Mouse (Mus musculus) kidney, postnatal 0 days (tissue): ENCODE results near the gene Zswim8. TPM values are rescaled to one million over a fixed set of nuclear protein-coding genes. Genes with fewer than 3 reads are reported as not detected.

Experiments
- ATAC-seq: fragments of 200-750 bp; cut with Nextera tagmentation; replicated peaks from 2 replicates; pipeline ENCODE4 v1.8.0; 2017; ENCODE audit warnings: low read depth, moderate number of reproducible peaks, moderate TSS enrichment, moderate library complexity; ENCODE audit not compliant: low FRiP score
- DNase-seq: peaks from one replicate; pipeline ENCODE4 v3.0.0-alpha.2; 2016; ENCODE audit warnings: low spot score
- H3K27ac ChIP-seq: fragments of 300-500 bp; sonication (generic); 2 replicates; pipeline ENCODE4 v1.5.1; 2014; ENCODE audit warnings: mild to moderate bottlenecking
- H3K27me3 ChIP-seq: fragments of 300-500 bp; sonication (generic); 2 replicates; pipeline ENCODE4 v1.6.1; 2014; ENCODE audit warnings: low read length, mixed read lengths; ENCODE audit not compliant: insufficient read depth
- H3K36me3 ChIP-seq: fragments of 300-500 bp; sonication (generic); 2 replicates; pipeline ENCODE4 v1.6.1; 2014; ENCODE audit warnings: low read length, mixed read lengths; ENCODE audit not compliant: insufficient read depth
- H3K4me1 ChIP-seq: fragments of 300-500 bp; sonication (generic); replicated peaks from 2 replicates; pipeline ENCODE4 v1.6.1; 2014; ENCODE audit warnings: antibody characterized with exemption, low read length, mixed read lengths; ENCODE audit not compliant: insufficient read depth
- H3K4me2 ChIP-seq: fragments of 300-500 bp; sonication (generic); 2 replicates; pipeline ENCODE4 v1.6.1; 2014; ENCODE audit warnings: mild to moderate bottlenecking, low read length, moderate library complexity, mixed read lengths
- H3K4me3 ChIP-seq: fragments of 300-500 bp; sonication (generic); replicated peaks from 2 replicates; pipeline ENCODE4 v1.5.1; 2014; ENCODE audit warnings: low read depth, low read length
- H3K9ac ChIP-seq: fragments of 300-500 bp; sonication (generic); 2 replicates; pipeline ENCODE4 v1.6.1; 2014; ENCODE audit warnings: low read depth, low read length
- H3K9me3 ChIP-seq: fragments of 300-500 bp; sonication (generic); replicated peaks from 2 replicates; pipeline ENCODE4 v1.6.1; 2016; ENCODE audit warnings: low read length, inconsistent platforms, mixed read lengths
- CTCF ChIP-seq: IDR thresholded peaks from 2 replicates; pipeline ENCODE4 v1.5.1; 2016; ENCODE audit warnings: antibody characterized with exemption, low read depth, mild to moderate bottlenecking, moderate library complexity
- WGBS: fragments of 180-500 bp; shearing (Covaris S2); extraction: QIAGEN DNeasy Blood & Tissue Kit; methylation state at CpG from one replicate; pipeline ENCODE4 v1.1.7; 2014; 5-methylcytosine and 5-hydroxymethylcytosine counted together
- polyA plus RNA-seq: library from polyadenylated mRNA; unstranded; fragments of >200 nt; fragmentation: Nextera tagmentation; extraction: Ambion mirVana; gene quantifications from 2 replicates; pipeline ENCODE4 v1.2.1, GENCODE M21; 2015

Zswim8 gene
- polyA plus RNA-seq, 1 experiment from 2014 or later, result 20.2 TPM

DNA sequence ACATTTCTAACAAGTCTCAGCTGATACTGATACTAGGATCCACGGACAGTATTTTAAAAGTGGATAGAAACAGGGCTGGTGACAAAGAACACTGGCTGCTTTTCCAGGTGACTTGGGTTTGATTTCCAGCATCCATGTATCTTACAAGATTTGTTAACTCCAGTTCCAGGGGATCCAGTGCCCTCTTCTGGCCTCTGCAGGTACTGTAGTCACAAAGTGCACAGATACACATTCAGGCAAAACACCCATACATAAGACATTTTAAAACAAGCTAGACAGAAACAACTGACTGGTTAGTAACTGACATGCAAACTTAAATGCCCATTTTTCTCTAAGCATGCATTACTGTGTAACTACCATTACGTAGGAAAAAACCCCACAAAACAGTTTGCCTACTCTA, 34.4 kb upstream of the Zswim8 start:
- Histone ChIP-seq H3K27me3 (no peaks in the 10 kb centered on the region), H3K4me1 (0 out of 2 replicates have a peak, but pooled peaks cover 6% of the 10 kb centered on the region), H3K4me2 (0 out of 2 replicates have a peak overlapping the region, but pooled peaks have one; percentile 84), H3K9me3 (no peaks in the 10 kb centered on the region), H3K36me3 (peaks cover 20% of the 10 kb centered on the region), H3K27ac (0 out of 2 replicates have a peak overlapping the region, but pooled peaks have one; percentile 36), H3K4me3 (no peak overlapping the region), H3K9ac (no peak overlapping the region)
- peak; percentile 52 for DNase-seq
- ATAC-seq, result no peak
- TF ChIP-seq CTCF, result peak; percentile 70
- WGBS, result 94% methylated on average over 2 of the region's 2 CpGs

DNA sequence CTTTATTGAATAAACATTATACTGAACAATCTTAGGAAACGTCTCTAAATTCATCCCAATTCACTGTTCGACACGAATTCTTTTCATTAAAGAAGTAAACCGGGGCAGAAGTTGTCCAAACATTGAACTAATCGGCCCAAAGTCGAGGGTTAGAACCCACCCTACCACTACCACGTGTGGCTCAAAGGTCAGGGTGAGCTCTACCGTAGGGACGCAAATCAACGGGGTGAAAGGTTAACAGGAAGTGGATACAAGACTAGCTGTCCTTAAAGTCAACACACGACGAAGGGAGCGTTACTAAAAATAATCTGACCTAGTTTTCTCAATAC, 33.7 kb upstream of the Zswim8 start:
- H3K4me3 ChIP-seq, result peak overlapping the region; percentile 84
- peaks cover 24% of the 10 kb centered on the region for H3K36me3 ChIP-seq
- H3K4me1 ChIP-seq, result 0 out of 2 replicates have a peak, but pooled peaks cover 6% of the 10 kb centered on the region
- peak overlapping the region; percentile 98 for H3K27ac ChIP-seq
- H3K4me2 ChIP-seq, result peak overlapping the region; percentile 84
- ATAC-seq (0 out of 2 replicates have a peak, but pooled peaks have one; percentile 34), DNase-seq (no peak)
- peak overlapping the region; percentile 47; the same call in 1 of the 2 replicates for H3K9ac ChIP-seq
- no peaks in the 10 kb centered on the region for H3K9me3 ChIP-seq
- H3K27me3 ChIP-seq, result no peaks in the 10 kb centered on the region
- 10% methylated on average over 13 of the region's 13 CpGs for WGBS
- TF ChIP-seq CTCF, result no peak

DNA sequence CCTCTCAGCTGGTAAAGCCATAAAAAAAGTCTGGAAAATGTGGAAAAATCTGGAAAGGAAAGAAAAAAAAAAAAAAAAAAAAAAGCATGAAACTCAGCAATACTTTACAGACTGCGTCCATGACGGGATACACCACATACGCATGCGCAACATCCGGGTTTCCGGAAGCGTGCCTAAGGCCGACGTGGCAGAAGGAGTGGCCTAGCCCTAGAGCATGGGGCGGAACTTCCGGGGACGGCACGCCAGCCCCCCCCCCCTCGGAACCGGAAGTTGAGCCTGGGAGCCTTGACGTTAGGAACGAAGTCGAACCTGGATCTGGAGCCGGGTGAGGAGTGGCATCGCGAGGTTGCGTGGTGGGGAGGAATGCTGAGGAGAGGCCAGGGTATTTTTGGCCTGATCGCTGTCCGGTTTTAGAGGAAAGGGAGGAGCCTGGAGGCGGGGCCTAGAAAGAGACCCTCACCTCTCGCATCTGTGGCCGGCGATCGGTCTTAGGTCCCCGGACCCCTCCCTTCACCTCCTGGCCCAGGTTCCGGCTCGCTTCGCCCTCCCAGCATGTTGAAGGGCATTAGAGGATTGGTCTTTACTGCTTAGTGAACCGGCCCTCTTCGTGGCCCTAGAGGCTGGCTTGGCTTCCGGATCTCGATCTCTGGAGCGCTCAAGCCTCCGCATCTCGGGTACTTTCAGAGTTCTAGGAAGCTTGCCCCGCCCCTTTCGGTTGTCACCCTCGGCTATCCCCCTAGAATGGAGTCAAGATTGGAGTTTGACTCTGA, 33.1 kb upstream of the Zswim8 start, which contains the start of gene Sec24c:
Gene Sec24c, plus strand, starts transcription at position 245 of the 770 bp plus-strand sequence.
- under 1% methylated on average over 43 of the region's 43 CpGs for WGBS
- Histone ChIP-seq H3K9ac (peak within 1 kb of the TSS; percentile 85), H3K4me2 (peak within 1 kb of the TSS; percentile 84), H3K36me3 (peaks cover 24% of the 10 kb centered on the region), H3K9me3 (no peaks in the 10 kb centered on the region), H3K27ac (peak within 1 kb of the TSS; percentile 98), H3K27me3 (no peaks in the 10 kb centered on the region), H3K4me1 (0 out of 2 replicates have a peak, but pooled peaks cover 6% of the 10 kb centered on the region), H3K4me3 (peak within 1 kb of the TSS; percentile 84)
- ATAC-seq, result peak; percentile 95
- TF ChIP-seq CTCF, result no peak
- peak; percentile 97 for DNase-seq

DNA sequence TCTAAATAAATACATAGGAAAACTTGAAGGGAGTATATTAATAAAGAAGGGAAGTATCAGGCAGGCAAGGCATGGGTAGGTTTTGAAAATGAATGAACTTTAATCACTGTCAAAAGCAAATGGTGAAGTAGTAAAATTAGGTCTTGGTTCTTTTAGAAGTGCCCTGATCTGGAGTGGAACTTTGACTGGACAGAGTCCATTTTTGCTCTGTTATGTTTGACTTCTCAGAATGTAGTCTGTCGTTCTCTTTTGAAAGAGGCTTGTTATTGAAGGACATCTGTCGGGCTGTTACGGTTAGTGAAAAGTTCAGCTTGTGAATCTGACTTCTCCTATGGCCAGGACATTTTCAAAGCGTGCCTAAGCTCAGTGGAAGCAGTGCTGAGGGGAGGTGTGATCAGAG, 29.4 kb upstream of the Zswim8 start:
- no peak overlapping the region for H3K4me2 ChIP-seq
- no peak overlapping the region for H3K9ac ChIP-seq
- H3K4me1 ChIP-seq, result 0 out of 2 replicates have a peak, but pooled peaks cover 6% of the 10 kb centered on the region
- H3K36me3 ChIP-seq, result peaks cover 55% of the 10 kb centered on the region
- H3K9me3 ChIP-seq, result no peaks in the 10 kb centered on the region
- 94% methylated on average over 4 of the region's 4 CpGs for WGBS
- no peak overlapping the region for H3K27ac ChIP-seq
- ATAC-seq (no peak), DNase-seq (no peak)
- no peak for TF ChIP-seq CTCF
- H3K27me3 ChIP-seq, result no peaks in the 10 kb centered on the region
- H3K4me3 ChIP-seq, result no peak overlapping the region

DNA sequence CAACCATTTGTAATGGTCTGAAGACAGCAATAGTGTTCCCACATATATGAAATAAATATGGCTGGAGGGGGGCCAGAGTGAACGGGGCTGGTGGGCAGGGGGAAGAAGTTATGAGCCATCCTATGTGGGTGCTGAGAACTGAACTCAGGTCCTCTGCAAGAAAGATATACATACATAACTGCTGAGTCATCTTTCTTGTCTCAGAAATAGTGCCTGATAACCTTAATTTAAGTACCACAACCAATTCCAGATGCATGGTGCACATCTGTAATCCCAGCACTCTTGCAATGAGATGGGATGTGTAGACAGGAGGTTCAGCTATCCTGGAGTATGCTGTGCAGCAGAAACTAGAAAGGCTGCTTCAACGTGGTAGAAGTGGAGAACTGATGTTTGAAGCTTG, 25.6 kb upstream of the Zswim8 start:
- H3K9me3 ChIP-seq, result no peaks in the 10 kb centered on the region
- H3K4me2 ChIP-seq, result no peak overlapping the region
- H3K27ac ChIP-seq, result no peak overlapping the region
- DNase-seq, result no peak
- 88% methylated on average over 2 of the region's 2 CpGs for WGBS
- ATAC-seq, result no peak
- no peak overlapping the region for H3K4me3 ChIP-seq
- no peaks in the 10 kb centered on the region for H3K27me3 ChIP-seq
- H3K9ac ChIP-seq, result no peak overlapping the region
- no peak for TF ChIP-seq CTCF
- H3K36me3 ChIP-seq, result peaks cover 81% of the 10 kb centered on the region
- H3K4me1 ChIP-seq, result no peaks in the 10 kb centered on the region

DNA sequence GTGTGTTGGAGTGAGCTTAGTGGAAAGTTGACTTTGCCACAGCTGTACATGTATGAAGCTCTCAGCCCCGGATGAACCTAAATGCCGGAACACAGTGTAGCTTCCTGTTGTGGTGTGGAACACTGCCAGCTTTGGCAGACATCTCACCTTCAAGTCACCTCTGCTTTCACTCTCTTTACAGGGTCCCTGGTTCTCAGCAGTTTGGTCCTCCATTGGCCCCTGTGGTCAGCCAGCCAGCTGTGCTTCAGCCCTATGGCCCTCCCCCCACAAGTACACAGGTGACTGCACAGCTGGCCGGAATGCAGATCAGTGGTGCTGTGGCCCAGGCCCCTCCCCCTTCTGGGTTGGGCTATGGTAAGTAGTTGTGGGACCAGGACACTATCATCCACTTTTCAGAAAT, 24.9 kb upstream of the Zswim8 start:
- Histone ChIP-seq H3K9me3 (no peaks in the 10 kb centered on the region), H3K4me1 (no peaks in the 10 kb centered on the region), H3K9ac (no peak overlapping the region), H3K4me3 (no peak overlapping the region), H3K27me3 (no peaks in the 10 kb centered on the region), H3K4me2 (no peak overlapping the region), H3K36me3 (peaks cover 83% of the 10 kb centered on the region), H3K27ac (no peak overlapping the region)
- peak; percentile 75 for ATAC-seq
- WGBS, result 40% methylated on average over 3 of the region's 3 CpGs
- TF ChIP-seq CTCF, result no peak
- DNase-seq, result peak; percentile 22
